Mouse (Mus musculus) limb, embryonic 14.5 days (tissue): ENCODE data around the gene Rnd1. TPM values are rescaled to one million over a fixed set of nuclear protein-coding genes. Genes with fewer than 3 reads are reported as not detected.

Source experiments
- ATAC-seq: fragments of 200-750 bp; cut with Nextera tagmentation; 2 replicates; pipeline ENCODE4 v1.8.0; 2017; ENCODE audit warnings: low read depth, moderate number of reproducible peaks, moderate TSS enrichment; ENCODE audit not compliant: low FRiP score
- DNase-seq: peaks from one replicate; pipeline ENCODE4 v3.0.0-alpha.2; 2015; ENCODE audit warnings: low spot score
- H3K27ac ChIP-seq: fragments of 300-500 bp; sonication (generic); replicated peaks from 2 replicates; pipeline ENCODE4 v1.5.1; 2014; ENCODE audit warnings: low read depth, mild to moderate bottlenecking, low read length, moderate library complexity, mixed read lengths
- H3K27me3 ChIP-seq: fragments of 300-500 bp; sonication (generic); 2 replicates; pipeline ENCODE4 v1.6.1; 2014; ENCODE audit warnings: low read length, mixed read lengths; ENCODE audit not compliant: control insufficient read depth, insufficient read depth
- H3K36me3 ChIP-seq: fragments of 300-500 bp; sonication (generic); 2 replicates; pipeline ENCODE4 v1.6.1; 2014; ENCODE audit warnings: mild to moderate bottlenecking, low read length, moderate library complexity, mixed read lengths; ENCODE audit not compliant: control insufficient read depth, insufficient read depth
- H3K4me1 ChIP-seq: fragments of 300-500 bp; sonication (generic); 2 replicates; pipeline ENCODE4 v1.6.1; 2014; ENCODE audit warnings: antibody characterized with exemption, low read length, mixed read lengths; ENCODE audit not compliant: control insufficient read depth, insufficient read depth
- H3K4me2 ChIP-seq: fragments of 300-500 bp; sonication (generic); replicated peaks from 2 replicates; pipeline ENCODE4 v1.6.1; 2014; ENCODE audit warnings: low read depth, mild to moderate bottlenecking, low read length, moderate library complexity; ENCODE audit not compliant: severe bottlenecking
- H3K4me3 ChIP-seq: fragments of 300-500 bp; sonication (generic); replicated peaks from 2 replicates; pipeline ENCODE4 v1.5.1; 2014; ENCODE audit warnings: low read length
- H3K9ac ChIP-seq: fragments of 300-500 bp; sonication (generic); 2 replicates; pipeline ENCODE4 v1.6.1; 2014; ENCODE audit warnings: mild to moderate bottlenecking, low read depth, low read length, moderate library complexity; ENCODE audit not compliant: severe bottlenecking
- H3K9me3 ChIP-seq: fragments of 300-500 bp; sonication (generic); 2 replicates; pipeline ENCODE4 v1.6.1; 2016; ENCODE audit warnings: low read length; ENCODE audit not compliant: control insufficient read depth
- POLR2A ChIP-seq: fragments of 200-500 bp; IDR thresholded peaks from 2 replicates; pipeline ENCODE4 v1.8.0; 2012; ENCODE audit warnings: inconsistent platforms, mild to moderate bottlenecking, moderate library complexity, borderline replicate concordance; ENCODE audit not compliant: insufficient read depth, insufficient read length; ENCODE audit errors: extremely low read depth
- WGBS: fragments of 180-500 bp; shearing (Covaris S2); extraction: QIAGEN DNeasy Blood & Tissue Kit; methylation state at CpG from one replicate; pipeline ENCODE4 v1.1.7; 2014; 5-methylcytosine and 5-hydroxymethylcytosine counted together
- polyA plus RNA-seq, 2 experiments: library from polyadenylated mRNA; depleted of rRNA in 1 of 2; stranded (reverse) in 1 of 2; unstranded in 1 of 2; fragments of >200 nt; fragmentation: Nextera tagmentation in 1 of 2; extraction: Ambion mirVana in 1 of 2; gene quantifications; 2 replicates each; pipeline versions ENCODE4 v1.2.1 to v1.2.3; 2012 to 2014

The Rnd1 gene
- polyA plus RNA-seq, 2 experiments = 0.45 to 1.5 TPM

DNA sequence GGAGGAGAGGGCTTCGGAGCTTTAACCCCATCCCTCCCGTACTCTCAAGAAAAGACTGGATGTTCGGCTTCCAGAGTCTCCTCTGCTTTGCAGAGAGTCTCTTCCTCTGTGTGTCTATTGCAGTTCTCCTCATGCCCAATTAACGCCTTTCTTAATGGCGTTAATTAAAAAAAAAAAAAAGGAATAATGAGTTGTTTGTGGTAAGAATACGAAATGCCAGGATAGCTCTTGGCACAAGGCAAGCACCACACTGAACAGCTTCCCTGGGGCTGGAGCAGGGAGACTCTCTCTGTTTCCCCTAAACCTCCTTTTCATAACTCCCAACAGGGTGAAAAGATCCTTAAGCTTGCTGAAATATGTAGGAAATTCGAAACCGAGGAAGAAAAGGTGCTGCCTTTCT is 44.9 kb upstream of the Rnd1 start:
- Histone ChIP-seq H3K27ac (no peak overlapping the region), H3K36me3 (no peaks in the 10 kb centered on the region), H3K27me3 (no peaks in the 10 kb centered on the region), H3K4me2 (no peak overlapping the region), H3K9ac (no peak overlapping the region), H3K9me3 (no peaks in the 10 kb centered on the region), H3K4me1 (peaks cover 13% of the 10 kb centered on the region), H3K4me3 (no peak overlapping the region)
- ATAC-seq = no peak
- 70% methylated on average over 8 of the region's 8 CpGs for WGBS
- TF ChIP-seq POLR2A = no peak
- no peak for DNase-seq

DNA sequence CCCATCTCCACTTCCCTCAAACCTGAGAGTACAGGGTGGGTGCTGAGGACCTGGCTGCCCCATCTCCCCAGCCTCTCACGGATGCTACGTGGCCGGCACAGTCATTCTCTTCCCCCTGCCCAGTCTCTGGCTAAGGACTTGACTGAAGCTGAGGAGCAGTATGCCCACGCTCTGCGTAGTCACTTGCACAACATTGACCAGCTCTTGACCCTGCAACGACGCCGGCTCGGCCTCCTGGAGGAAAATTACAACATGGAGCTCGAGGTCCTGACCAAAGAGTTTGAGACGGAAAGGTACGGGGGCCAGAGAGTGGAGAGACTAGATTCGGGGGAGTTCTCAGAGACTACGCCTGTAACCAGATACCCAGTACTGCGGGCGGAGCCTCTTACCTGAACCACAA is 40.0 kb upstream of the Rnd1 start:
- ATAC-seq (no peak), DNase-seq (no peak)
- H3K9me3 ChIP-seq = no peaks in the 10 kb centered on the region
- no peak overlapping the region for H3K27ac ChIP-seq
- H3K9ac ChIP-seq = no peak overlapping the region
- TF ChIP-seq POLR2A = no peak
- WGBS = 55% methylated on average over 16 of the region's 16 CpGs
- no peaks in the 10 kb centered on the region for H3K36me3 ChIP-seq
- no peaks in the 10 kb centered on the region for H3K4me1 ChIP-seq
- H3K27me3 ChIP-seq = no peaks in the 10 kb centered on the region
- H3K4me3 ChIP-seq = no peak overlapping the region
- H3K4me2 ChIP-seq = no peak overlapping the region

DNA sequence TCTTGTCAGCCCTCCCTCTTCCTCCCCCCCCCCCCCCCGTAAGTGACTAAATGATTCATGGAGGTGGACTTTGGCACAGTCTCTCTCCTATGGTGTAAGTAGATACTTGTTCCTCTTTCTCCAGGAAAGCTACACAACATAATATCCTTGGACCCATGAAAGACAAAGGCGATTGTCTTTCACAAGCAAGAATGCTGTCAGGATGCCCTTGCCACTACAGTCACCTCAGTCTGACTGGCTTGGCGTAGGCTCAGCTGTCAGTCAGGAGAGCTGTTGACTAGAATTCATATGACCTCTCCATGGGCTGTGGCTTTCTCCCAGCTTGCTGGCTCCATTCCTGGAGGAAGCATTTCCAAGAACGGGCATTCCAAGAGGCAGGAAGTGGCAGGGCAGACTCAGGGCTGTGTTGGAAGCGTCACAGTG is 37.0 kb upstream of the Rnd1 start:
- no peak for DNase-seq
- WGBS = 64% methylated on average over 4 of the region's 5 CpGs
- no peak for TF ChIP-seq POLR2A

DNA sequence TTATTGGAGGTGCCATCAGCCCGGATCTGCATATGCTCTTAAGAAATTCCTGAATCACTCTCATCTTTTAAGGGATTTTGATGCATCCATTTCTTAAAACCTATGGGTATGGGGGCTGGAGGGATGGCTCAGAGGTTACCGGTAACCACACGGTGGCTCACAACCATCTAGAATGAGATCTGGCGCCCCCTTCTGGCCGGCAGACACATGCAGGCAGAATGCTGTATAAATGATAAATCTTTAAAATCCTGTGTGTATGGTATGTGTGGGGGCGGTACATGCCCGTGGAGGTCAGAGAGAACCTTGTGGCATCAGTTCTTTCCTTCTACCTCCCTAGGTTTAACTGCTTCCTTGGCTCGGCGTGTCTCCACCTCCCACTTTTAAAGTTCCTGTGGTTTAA is 33.2 kb upstream of the Rnd1 start:
- H3K4me1 ChIP-seq = no peaks in the 10 kb centered on the region
- no peak overlapping the region for H3K9ac ChIP-seq
- ATAC-seq (no peak), DNase-seq (no peak)
- no peak for TF ChIP-seq POLR2A
- no peaks in the 10 kb centered on the region for H3K27me3 ChIP-seq
- no peaks in the 10 kb centered on the region for H3K9me3 ChIP-seq
- WGBS = 11% methylated on average over 9 of the region's 9 CpGs
- H3K4me3 ChIP-seq = no peak overlapping the region
- no peaks in the 10 kb centered on the region for H3K36me3 ChIP-seq
- H3K27ac ChIP-seq = no peak overlapping the region
- H3K4me2 ChIP-seq = no peak overlapping the region

More for the DNA sequence above, 37.0 kb upstream of the Rnd1 start:
- Histone ChIP-seq H3K4me2 (no peak overlapping the region), H3K27me3 (no peaks in the 10 kb centered on the region), H3K9me3 (no peaks in the 10 kb centered on the region), H3K4me3 (no peak overlapping the region), H3K9ac (no peak overlapping the region), H3K4me1 (no peaks in the 10 kb centered on the region), H3K36me3 (no peaks in the 10 kb centered on the region), H3K27ac (no peak overlapping the region)
- no peak for ATAC-seq

DNA sequence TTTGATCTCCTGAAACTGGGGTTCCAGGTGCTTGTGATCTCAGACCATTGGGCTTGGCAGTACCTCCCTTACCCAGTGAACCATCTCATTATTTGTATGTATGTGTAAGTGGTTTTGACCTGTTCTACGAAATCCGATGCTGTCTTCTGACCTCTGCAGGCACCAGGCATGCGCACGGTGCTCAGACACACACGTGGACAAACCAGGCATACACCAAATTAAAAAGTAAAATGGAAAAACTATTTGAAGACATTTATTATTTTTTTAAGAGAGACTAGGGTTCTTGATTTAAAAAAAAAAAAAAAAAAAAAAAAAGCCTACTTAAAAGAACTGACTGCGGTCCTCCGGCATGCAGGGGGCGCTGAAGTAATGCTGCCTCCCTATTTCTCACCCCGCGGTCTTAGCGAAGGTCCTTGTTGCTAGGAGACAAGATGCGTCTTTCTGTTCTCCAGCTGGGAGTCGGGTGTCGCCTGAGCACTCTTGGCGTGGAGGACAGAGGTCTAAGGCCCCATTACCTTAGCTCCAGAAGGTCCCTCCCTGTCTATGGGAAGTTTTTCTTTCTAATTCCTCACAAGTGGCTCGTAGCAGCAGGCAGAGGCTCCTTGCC is 30.6 kb upstream of the Rnd1 start, which contains the start of gene Ccdc65:
Ccdc65 (plus strand) TSS at position 442 of the 607 bp plus-strand sequence.
- DNase-seq (peak; percentile 89), ATAC-seq (peak; percentile 63; the same call in 1 of the 2 replicates)
- no peaks in the 10 kb centered on the region for H3K36me3 ChIP-seq
- no peaks in the 10 kb centered on the region for H3K9me3 ChIP-seq
- H3K4me2 ChIP-seq = peak within 1 kb of the TSS; percentile 57
- peak within 1 kb of the TSS; percentile 36 for H3K4me3 ChIP-seq
- no peaks in the 10 kb centered on the region for H3K27me3 ChIP-seq
- H3K4me1 ChIP-seq = no peaks in the 10 kb centered on the region
- no peak within 1 kb of the TSS for H3K27ac ChIP-seq
- H3K9ac ChIP-seq = 0 out of 2 replicates have a peak within 1 kb of the TSS, but pooled peaks have one; percentile 40
- no peak for TF ChIP-seq POLR2A
- 16% methylated on average over 16 of the region's 16 CpGs for WGBS

DNA sequence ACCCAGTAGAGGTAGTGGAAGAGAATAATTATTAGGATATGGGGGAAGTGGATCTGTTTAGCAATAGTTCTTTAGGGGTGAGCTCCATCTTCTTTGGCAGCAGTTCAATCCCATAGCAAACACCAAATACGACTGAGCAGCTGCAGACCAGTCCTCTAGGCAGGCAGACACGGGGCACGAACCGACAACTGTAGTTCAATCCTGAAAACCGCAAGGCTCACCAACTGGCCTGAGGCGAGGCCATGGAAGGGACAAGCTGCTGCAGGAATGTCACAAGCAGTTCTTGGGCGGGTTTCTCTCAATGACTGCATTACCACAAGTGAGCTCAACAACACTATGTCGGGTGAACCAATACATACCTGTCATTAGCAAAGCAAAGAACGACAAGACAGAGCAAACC is 27.1 kb upstream of the Rnd1 start:
- H3K27me3 ChIP-seq = peaks cover 13% of the 10 kb centered on the region; the same call in 1 of the 2 replicates
- ATAC-seq = no peak

More for the DNA sequence above, 27.1 kb upstream of the Rnd1 start:
- no peaks in the 10 kb centered on the region for H3K36me3 ChIP-seq
- H3K4me3 ChIP-seq = no peak overlapping the region
- DNase-seq = no peak
- no peak for TF ChIP-seq POLR2A
- no peaks in the 10 kb centered on the region for H3K4me1 ChIP-seq
- H3K27ac ChIP-seq = no peak overlapping the region
- 44% methylated on average over 9 of the region's 9 CpGs for WGBS
- no peak overlapping the region for H3K4me2 ChIP-seq
- H3K9ac ChIP-seq = no peak overlapping the region
- H3K9me3 ChIP-seq = no peaks in the 10 kb centered on the region
